Mouse (Mus musculus) inflammation-experienced regulatory T-cells (primary cell): Measurements from ENCODE around the gene Trim45. TPM values are rescaled to one million over a fixed set of nuclear protein-coding genes. Genes with fewer than 3 reads are reported as not detected.

Experiments used
- polyA plus RNA-seq, 2 experiments: library from polyadenylated mRNA; unstranded; fragments of 100-300 nt; shearing (Covaris generic); gene quantifications; one replicate each; pipeline ENCODE4 v1.2.1; 2017

Trim45 gene
- 1 to 10 TPM; 1.1 to 2.4 TPM for polyA plus RNA-seq

GRCm38 (mm10) chr3:100921825-100922505 lies at the start of gene Trim45:
TSS of gene Trim45 (plus strand) at chr3:100922202.

GRCm38 (mm10) chr3:100969176-100969917 lies 47.3 kb downstream of the Trim45 start, which contains the start of gene Ttf2:
TSS of gene Ttf2 (minus strand) at chr3:100969663.

Other genes starting within 250 kb of the Trim45 start
- 100 to 1,000 TPM; 130 to 142 TPM for gene Man1a2, start 236.7 kb upstream of the Trim45 start, polyA plus RNA-seq
- not detected for gene Vtcn1, start 96.7 kb upstream of the Trim45 start, polyA plus RNA-seq
- 10 to 100 TPM; 13.1 to 15.2 TPM for gene Ttf2, start 47.5 kb downstream of the Trim45 start, polyA plus RNA-seq
- gene Cd101, start 107.4 kb downstream of the Trim45 start, polyA plus RNA-seq = 10 to 100 TPM; 29.5 to 32.1 TPM
- 1 to 10 TPM; 1.5 to 1.8 TPM for gene Ptgfrn, start 188.1 kb downstream of the Trim45 start, polyA plus RNA-seq